In the genomic region with DNA sequence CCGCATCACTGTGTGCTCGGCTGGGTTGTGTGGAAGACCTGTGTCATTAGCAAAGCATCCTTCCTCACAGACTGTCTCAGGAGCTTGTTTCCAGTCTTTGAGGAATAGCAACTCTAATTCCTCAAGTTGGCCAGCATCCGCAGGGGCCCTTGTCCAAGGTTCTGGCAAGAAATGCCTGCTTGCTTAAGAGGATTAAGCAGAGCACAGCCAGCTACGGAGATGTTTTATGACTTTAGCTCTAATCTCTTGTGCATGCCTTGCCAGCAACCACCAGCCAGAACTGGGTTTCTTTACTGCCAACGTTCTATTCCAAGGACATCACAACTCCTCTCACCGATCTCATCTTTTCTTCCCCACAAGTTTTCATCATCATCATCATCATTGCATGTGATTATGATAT, we compare ENCODE assay signal across 26 mouse cellular contexts.
DNase-seq lines count a peak whose midpoint lies in the region; ATAC-seq and TF ChIP-seq lines count a peak whose summit lies in the region.
"Had no signal": no experiment of that assay in that cellular context is flagged by ENCODE, and none has a peak within 500 bp of the region (broad histone marks: within the 10 kb centered on the region; RNA-seq: fewer than 3 reads in every experiment).

No protein-coding gene starts in this region.

- WGBS in hindbrain, postnatal 0 days = 80% methylated on average over 6 of the region's 6 CpGs
- 85% methylated on average over 6 of the region's 6 CpGs for WGBS in hindbrain, embryonic 16.5 days

- no peak overlapping the region for H3K27ac ChIP-seq in hindbrain, postnatal 0 days
- no peak overlapping the region for H3K27ac ChIP-seq in hindbrain, embryonic 16.5 days (ENCODE audit: low read depth, low read length)
- no peak overlapping the region for H3K27ac ChIP-seq in gastrocnemius, adult 2 months
- H3K27ac ChIP-seq: forebrain, embryonic 12.5 days; heart, embryonic 15.5 days; hindbrain, embryonic 14.5 days; intestine, embryonic 15.5 days; limb, embryonic 13.5 days; liver, embryonic 12.5 days; midbrain, embryonic 13.5 days had no signal

- H3K9me3 ChIP-seq in hindbrain, postnatal 0 days (ENCODE audit: low read length) = no peaks in the 10 kb centered on the region
- no peaks in the 10 kb centered on the region for H3K9me3 ChIP-seq in hindbrain, embryonic 16.5 days (ENCODE audit: control insufficient read depth, low read length)
- H3K9me3 ChIP-seq: forebrain, embryonic 12.5 days; heart, embryonic 15.5 days; intestine, embryonic 15.5 days; limb, embryonic 13.5 days; liver, embryonic 12.5 days; midbrain, embryonic 13.5 days had no signal

- no peak for ATAC-seq in hindbrain, postnatal 0 days
- no peak for ATAC-seq in hindbrain, embryonic 16.5 days
- ATAC-seq: intestine, embryonic 15.5 days; liver, embryonic 12.5 days; midbrain, embryonic 13.5 days had no signal

- no peak overlapping the region for H3K9ac ChIP-seq in hindbrain, postnatal 0 days (replicated peaks; ENCODE audit: low read length)
- H3K9ac ChIP-seq in hindbrain, embryonic 16.5 days (ENCODE audit: low read depth, low read length) = no peak overlapping the region
- H3K9ac ChIP-seq: forebrain, embryonic 12.5 days; heart, embryonic 15.5 days; hindbrain, embryonic 14.5 days; intestine, embryonic 15.5 days; limb, embryonic 13.5 days; liver, embryonic 12.5 days; midbrain, embryonic 13.5 days had no signal

- no peaks in the 10 kb centered on the region for H3K36me3 ChIP-seq in hindbrain, postnatal 0 days (ENCODE audit: insufficient read depth, low read length)
- H3K36me3 ChIP-seq in hindbrain, embryonic 16.5 days (ENCODE audit: control insufficient read depth, insufficient read depth, low read length) = no peaks in the 10 kb centered on the region
- H3K36me3 ChIP-seq: forebrain, embryonic 12.5 days; heart, embryonic 15.5 days; intestine, embryonic 15.5 days; limb, embryonic 13.5 days; liver, embryonic 12.5 days; midbrain, embryonic 13.5 days had no signal

- no peak for TF ChIP-seq CTCF in hindbrain, postnatal 0 days (IDR thresholded peaks at IDR 0.05; ENCODE audit: low read depth)
- no peak for TF ChIP-seq CTCF in gastrocnemius, adult 2 months (IDR thresholded peaks at IDR 0.05)

- H3K27me3 ChIP-seq in hindbrain, postnatal 0 days (ENCODE audit: insufficient read depth, low read length) = no peaks in the 10 kb centered on the region
- no peaks in the 10 kb centered on the region for H3K27me3 ChIP-seq in hindbrain, embryonic 16.5 days (replicated peaks; ENCODE audit: control insufficient read depth, insufficient read depth, low read length)
- H3K27me3 ChIP-seq: forebrain, embryonic 12.5 days; heart, embryonic 15.5 days; intestine, embryonic 15.5 days; limb, embryonic 13.5 days; liver, embryonic 12.5 days; midbrain, embryonic 13.5 days had no signal

- no peaks in the 10 kb centered on the region for H3K4me1 ChIP-seq in hindbrain, postnatal 0 days (ENCODE audit: insufficient read depth, low read length)
- H3K4me1 ChIP-seq in hindbrain, embryonic 16.5 days (ENCODE audit: control insufficient read depth, insufficient read depth, low read depth, low read length) = no peaks in the 10 kb centered on the region
- H3K4me1 ChIP-seq: forebrain, embryonic 12.5 days; heart, embryonic 15.5 days; intestine, embryonic 15.5 days; limb, embryonic 13.5 days; liver, embryonic 12.5 days; midbrain, embryonic 13.5 days had no signal

- no peak overlapping the region for H3K4me2 ChIP-seq in hindbrain, postnatal 0 days (ENCODE audit: low read depth, low read length)
- no peak overlapping the region for H3K4me2 ChIP-seq in hindbrain, embryonic 16.5 days (ENCODE audit: low read length)
- H3K4me2 ChIP-seq: forebrain, embryonic 12.5 days; heart, embryonic 15.5 days; hindbrain, embryonic 14.5 days; intestine, embryonic 15.5 days; limb, embryonic 13.5 days; liver, embryonic 12.5 days; midbrain, embryonic 13.5 days had no signal

- intact Hi-C loops in gastrocnemius, adult 2 months (cut with DNase I) = no loop called here

- H3K4me3 ChIP-seq in hindbrain, postnatal 0 days (ENCODE audit: low read length) = no peak overlapping the region
- H3K4me3 ChIP-seq in hindbrain, embryonic 16.5 days (ENCODE audit: low read length) = no peak overlapping the region
- no peak overlapping the region for H3K4me3 ChIP-seq in gastrocnemius, adult 2 months
- H3K4me3 ChIP-seq: forebrain, embryonic 12.5 days; heart, embryonic 15.5 days; intestine, embryonic 15.5 days; limb, embryonic 13.5 days; liver, embryonic 12.5 days; midbrain, embryonic 13.5 days had no signal

- peak; percentile 25 for DNase-seq in adrenal gland, postnatal 10 days
- DNase-seq in adrenal gland, adult (ENCODE audit: inconsistent age in 2 of 2, low spot score in 1 of 2) = no peak
- DNase-seq in hindbrain, postnatal 0 days (ENCODE audit: low spot score) = peak; percentile 19
- peak; percentile 7 to 55 for DNase-seq in urinary bladder, postnatal 36 days (ENCODE audit: low spot score in 2 of 2)
- DNase-seq in urinary bladder, postnatal 4 days (ENCODE audit: low spot score in 2 of 2) = no peak
- no peak for DNase-seq in gastrocnemius, adult 2 months
- no peak for DNase-seq in kidney, postnatal 25 days
- DNase-seq: adrenal gland, postnatal 25 days; cerebellum, adult 11 months; cerebellum, adult 9-11 months; gastrocnemius, postnatal 25 days; heart, postnatal 36 days; kidney, adult 8-10 months; kidney, postnatal 10 days; lung, adult 18-20 months; lung, postnatal 10 days; right cerebral cortex, postnatal 4 days; thymus, postnatal 14 days had no signal

Comparison
In these comparisons a context has a peak if more than half of its experiments do, and no peak if none do; other contexts are left out.
1. DNase-seq: peak in adrenal gland, postnatal 10 days (single experiment), hindbrain, postnatal 0 days (single experiment) and urinary bladder, postnatal 36 days (2 of 2); none in adrenal gland, adult (0 of 2), urinary bladder, postnatal 4 days (0 of 2), gastrocnemius, adult 2 months (single experiment) and kidney, postnatal 25 days (0 of 2).